Mouse (Mus musculus): Measurements from ENCODE around the gene Iqcn. TPM values are rescaled to one million over a fixed set of nuclear protein-coding genes. Genes with fewer than 3 reads are reported as not detected.
A peak's percentile ranks its signal among the peaks of the same experiment; 100 is the strongest.

The Iqcn gene
- total and polyA plus RNA-seq, 3 experiments, result not detected

GRCm38 (mm10) chr8:70674716-70675115, 28.5 kb upstream of the Iqcn start:
- Histone ChIP-seq H3K36me3 (ENCODE audit: control insufficient read depth in 1 of 2, insufficient read depth in 2 of 2, low read length in 2 of 2) (peaks cover 0 to 20% of the 10 kb centered on the region in 2 experiments; a peak in 2 of 4 replicates), H3K4me1 (ENCODE audit: control insufficient read depth in 1 of 2, insufficient read depth in 2 of 2, low read length in 2 of 2) (peaks cover 5 to 21% of the 10 kb centered on the region in 2 experiments; a peak in 3 of 4 replicates)

DNA sequence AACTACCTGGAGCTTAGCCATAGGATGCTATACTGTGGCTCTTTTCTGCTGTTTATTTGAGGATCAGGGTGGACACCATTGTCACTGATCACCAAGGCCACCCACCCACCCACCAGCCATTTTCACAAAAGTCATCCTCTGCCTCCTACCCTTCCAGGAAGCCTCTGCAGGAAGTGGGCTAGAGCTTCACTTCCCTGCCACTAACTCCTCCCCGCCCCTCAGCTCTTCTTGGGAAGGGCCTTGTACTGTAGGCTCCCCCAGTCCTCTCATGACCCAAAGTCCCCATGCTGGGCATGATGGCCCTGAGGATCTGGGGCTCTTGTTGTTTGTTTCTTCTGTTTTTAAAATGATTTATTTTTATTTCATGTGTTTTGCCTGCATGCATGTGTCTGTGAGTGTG, 27.9 kb upstream of the Iqcn start:
- H3K36me3 ChIP-seq (ENCODE audit: control insufficient read depth in 1 of 2, insufficient read depth in 2 of 2, low read length in 2 of 2), result peaks cover 0 to 20% of the 10 kb centered on the region in 2 experiments; a peak in 2 of 4 replicates
- H3K4me1 ChIP-seq (ENCODE audit: control insufficient read depth in 1 of 2, insufficient read depth in 2 of 2, low read length in 2 of 2), result peaks cover 5 to 21% of the 10 kb centered on the region in 2 experiments; a peak in 3 of 4 replicates
- H3K9me3 ChIP-seq (replicated peaks; ENCODE audit: insufficient read depth, low read length), result no peaks in the 10 kb centered on the region
- DNase-seq (ENCODE audit: low read depth, low spot score), result peak; percentile 29
- H3K27ac ChIP-seq (ENCODE audit: control insufficient read depth, low read depth, low read length), result no peak overlapping the region; the same call in 1 of the 2 replicates
- no peak overlapping the region for H3K9ac ChIP-seq (ENCODE audit: control insufficient read depth, low read depth, low read length, poor library complexity, severe bottlenecking)
- H3K79me2 ChIP-seq (ENCODE audit: control insufficient read depth, insufficient read depth, low read length, poor library complexity), result peaks cover 22% of the 10 kb centered on the region
- H3K27me3 ChIP-seq (ENCODE audit: control insufficient read depth in 1 of 2, insufficient read depth in 2 of 2, low read length in 2 of 2), result no peaks in the 10 kb centered on the region
- no peak overlapping the region for H3K4me3 ChIP-seq (ENCODE audit: control insufficient read depth in 1 of 2, insufficient read depth in 1 of 2, low read depth in 2 of 2, low read length in 2 of 2)
- TF ChIP-seq GATA1 (IDR thresholded peaks at IDR 0.05; ENCODE audit: low read depth, low read length), result no peak
- no peak for TF ChIP-seq CHD2 (IDR thresholded peaks at IDR 0.05; ENCODE audit: low read length)
- TF ChIP-seq MEF2A (IDR thresholded peaks at IDR 0.05; ENCODE audit: extremely low read depth, insufficient replicate concordance, low read depth, low read length, poor library complexity, severe bottlenecking), result no peak
- no peak for TF ChIP-seq USF2 (IDR thresholded peaks at IDR 0.05; ENCODE audit: borderline replicate concordance in 1 of 2, insufficient read depth in 1 of 2, low read depth in 1 of 2, low read length in 2 of 2)
- no peak for TF ChIP-seq MYC (IDR thresholded peaks at IDR 0.05; ENCODE audit: low read depth, low read length)
- TF ChIP-seq POLR2AphosphoS2 (IDR thresholded peaks at IDR 0.05; ENCODE audit: low read length), result no peak
- no peak for TF ChIP-seq ELF1 (IDR thresholded peaks at IDR 0.05; ENCODE audit: low read depth, low read length)
- TF ChIP-seq EP300 (IDR thresholded peaks at IDR 0.05; ENCODE audit: low read depth in 1 of 2, low read length in 2 of 2), result no peak
- no peak for TF ChIP-seq USF1 (IDR thresholded peaks at IDR 0.05; ENCODE audit: low read depth, low read length)

More at GRCm38 (mm10) chr8:70674716-70675115, 28.5 kb upstream of the Iqcn start:
- TF ChIP-seq RAD21 (IDR thresholded peaks at IDR 0.05; ENCODE audit: low read depth, low read length), result no peak
- TF ChIP-seq NRF1 (IDR thresholded peaks at IDR 0.05; ENCODE audit: insufficient read depth, low read depth, low read length, poor library complexity, severe bottlenecking), result no peak
- no peak for TF ChIP-seq MAX (IDR thresholded peaks at IDR 0.05; ENCODE audit: low read length)
- no peak for TF ChIP-seq GATA1 (IDR thresholded peaks at IDR 0.05; ENCODE audit: low read depth, low read length)
- no peak for TF ChIP-seq USF1 (IDR thresholded peaks at IDR 0.05; ENCODE audit: low read depth, low read length)
- no peak for TF ChIP-seq CHD1 (IDR thresholded peaks at IDR 0.05; ENCODE audit: low read depth, low read length)
- TF ChIP-seq RCOR1 (IDR thresholded peaks at IDR 0.05; ENCODE audit: low read depth, low read length), result no peak
- H3K9me3 ChIP-seq (replicated peaks; ENCODE audit: insufficient read depth, low read length), result no peaks in the 10 kb centered on the region
- H3K9ac ChIP-seq (ENCODE audit: control insufficient read depth, low read depth, low read length, poor library complexity, severe bottlenecking), result peak overlapping the region; percentile 84
- H3K27me3 ChIP-seq (ENCODE audit: control insufficient read depth in 1 of 2, insufficient read depth in 2 of 2, low read length in 2 of 2), result no peaks in the 10 kb centered on the region
- H3K27ac ChIP-seq (ENCODE audit: control insufficient read depth, low read depth, low read length), result peak overlapping the region; percentile 89
- peaks cover 22% of the 10 kb centered on the region for H3K79me2 ChIP-seq (ENCODE audit: control insufficient read depth, insufficient read depth, low read length, poor library complexity)
- peak; percentile 27 for DNase-seq (ENCODE audit: low read depth, low spot score)
- H3K4me3 ChIP-seq (ENCODE audit: control insufficient read depth in 1 of 2, insufficient read depth in 1 of 2, low read depth in 2 of 2, low read length in 2 of 2), result no peak overlapping the region
